Mouse (Mus musculus) CH12.LX (cell line): Measurements from ENCODE around the gene Rer1. TPM values are rescaled to one million over a fixed set of nuclear protein-coding genes. Genes with fewer than 3 reads are reported as not detected.

Experiments used
- DNase-seq: peaks from one replicate; pipeline ENCODE4 v3.0.0-alpha.2; 2013; ENCODE audit errors: extremely low read depth
- H3K27ac ChIP-seq: 2 replicates; pipeline ENCODE4 v1.5.1; 2012; ENCODE audit warnings: low read depth, mild to moderate bottlenecking, control low read depth, moderate library complexity; ENCODE audit not compliant: insufficient read depth
- H3K27me3 ChIP-seq: replicated peaks from 2 replicates; pipeline ENCODE3; 2012; ENCODE audit warnings: inconsistent platforms
- H3K36me3 ChIP-seq, 2 experiments: replicated peaks in 1 of 2; 2 replicates each; pipeline versions ENCODE3 to v1.6.1; 2012; ENCODE audit warnings: inconsistent platforms in 1 of 2, low read length in 1 of 2, mild to moderate bottlenecking in 1 of 2, mixed read lengths in 1 of 2, moderate library complexity in 1 of 2; ENCODE audit not compliant: control insufficient read depth in 1 of 2, insufficient read depth in 1 of 2
- H3K4me1 ChIP-seq, 2 experiments: 2 replicates each; pipeline ENCODE4 v1.6.1; 2012; ENCODE audit warnings: inconsistent platforms in 1 of 2, moderate library complexity in 1 of 2; ENCODE audit not compliant: insufficient read depth in 2 of 2, control insufficient read depth in 1 of 2
- H3K4me2 ChIP-seq: 2 replicates; pipeline ENCODE4 v1.6.1; 2012; ENCODE audit warnings: low read depth, mild to moderate bottlenecking, control low read depth; ENCODE audit not compliant: poor library complexity, insufficient read depth, severe bottlenecking
- H3K4me3 ChIP-seq, 3 experiments: fragments of 150-350 bp in 1 of 3; sonication (generic) in 1 of 3; replicated peaks in 1 of 3; 2 replicates each; pipeline versions ENCODE3 to v1.5.1; 2011 to 2012; ENCODE audit warnings: low read depth in 2 of 3, low read length in 2 of 3, mild to moderate bottlenecking in 2 of 3, moderate library complexity in 2 of 3, control low read depth in 1 of 3, improper control_type of control experiment in 1 of 3, inconsistent platforms in 1 of 3, mixed read lengths in 1 of 3; ENCODE audit not compliant: poor library complexity in 1 of 3
- H3K79me2 ChIP-seq: replicated peaks from 2 replicates; pipeline ENCODE4 v1.6.1; 2012; ENCODE audit warnings: mild to moderate bottlenecking, moderate library complexity; ENCODE audit not compliant: control insufficient read depth, poor library complexity, insufficient read depth, severe bottlenecking; ENCODE audit errors: extremely low read depth
- H3K9ac ChIP-seq: 2 replicates; pipeline ENCODE4 v1.6.1; 2012; ENCODE audit warnings: low read depth, mild to moderate bottlenecking, control low read depth, moderate library complexity; ENCODE audit not compliant: insufficient read depth
- H3K9me3 ChIP-seq: replicated peaks from 2 replicates; pipeline ENCODE3; 2012; ENCODE audit warnings: low read length, inconsistent platforms, mixed read lengths
- BHLHE40 ChIP-seq: IDR thresholded peaks from 2 replicates; pipeline ENCODE4 v1.6.1; 2011; ENCODE audit warnings: mild to moderate bottlenecking, low read depth, low read length, improper control_type of control experiment
- CHD1 ChIP-seq: IDR thresholded peaks from 2 replicates; pipeline ENCODE4 v1.6.1; 2012; ENCODE audit warnings: low read depth, low read length, improper control_type of control experiment, inconsistent platforms
- CHD2 ChIP-seq: IDR thresholded peaks from 2 replicates; pipeline ENCODE4 v1.6.1; 2011; ENCODE audit warnings: low read length, improper control_type of control experiment
- CTCF ChIP-seq, 2 experiments: IDR thresholded peaks in 1 of 2; conservative IDR thresholded peaks in 1 of 2; 2 replicates each; pipeline ENCODE4 v1.5.1; 2011 to 2012; ENCODE audit warnings: low read depth in 2 of 2, low read length in 2 of 2, improper control_type of control experiment in 1 of 2, inconsistent platforms in 1 of 2, mild to moderate bottlenecking in 1 of 2, moderate library complexity in 1 of 2
- E2F4 ChIP-seq: IDR thresholded peaks from 2 replicates; pipeline ENCODE4 v1.6.1; 2011; ENCODE audit warnings: low read depth, low read length, improper control_type of control experiment; ENCODE audit not compliant: insufficient replicate concordance
- ELF1 ChIP-seq: IDR thresholded peaks from 2 replicates; pipeline ENCODE4 v1.6.1; 2014; ENCODE audit warnings: low read depth, mild to moderate bottlenecking, inconsistent platforms, low read length, improper control_type of control experiment
- EP300 ChIP-seq: IDR thresholded peaks from 2 replicates; pipeline ENCODE4 v1.6.1; 2011; ENCODE audit warnings: low read length, improper control_type of control experiment
- ETS1 ChIP-seq: conservative IDR thresholded peaks from 2 replicates; pipeline ENCODE4 v1.6.1; 2012; ENCODE audit warnings: low read depth, mild to moderate bottlenecking, inconsistent platforms, low read length, improper control_type of control experiment, moderate library complexity
- GABPA ChIP-seq: IDR thresholded peaks from 2 replicates; pipeline ENCODE4 v1.6.1; 2012; ENCODE audit warnings: low read depth, low read length, improper control_type of control experiment, inconsistent platforms; ENCODE audit not compliant: insufficient replicate concordance
- HCFC1 ChIP-seq: IDR thresholded peaks from 2 replicates; pipeline ENCODE4 v1.6.1; 2012; ENCODE audit warnings: low read depth, mild to moderate bottlenecking, inconsistent platforms, low read length, improper control_type of control experiment
- IRF4 ChIP-seq: IDR thresholded peaks from 2 replicates; pipeline ENCODE4 v1.6.1; 2014; ENCODE audit warnings: low read depth, mild to moderate bottlenecking, inconsistent platforms, low read length, improper control_type of control experiment
- JUN ChIP-seq: IDR thresholded peaks from 2 replicates; pipeline ENCODE4 v1.6.1; 2011; ENCODE audit warnings: low read depth, mild to moderate bottlenecking, low read length, improper control_type of control experiment, moderate library complexity; ENCODE audit not compliant: insufficient read depth
- JUND ChIP-seq: conservative IDR thresholded peaks from 2 replicates; pipeline ENCODE4 v1.6.1; 2011; ENCODE audit warnings: low read depth, low read length, improper control_type of control experiment
- KAT2A ChIP-seq: IDR thresholded peaks from 2 replicates; pipeline ENCODE4 v1.6.1; 2012; ENCODE audit warnings: low read length, improper control_type of control experiment, inconsistent platforms; ENCODE audit not compliant: insufficient replicate concordance
- MAFK ChIP-seq: IDR thresholded peaks from 2 replicates; pipeline ENCODE4 v1.6.1; 2011; ENCODE audit warnings: low read length, improper control_type of control experiment; ENCODE audit not compliant: insufficient replicate concordance
- MAX ChIP-seq: IDR thresholded peaks from 2 replicates; pipeline ENCODE4 v1.6.1; 2011; ENCODE audit warnings: low read length, improper control_type of control experiment
- MAZ ChIP-seq: IDR thresholded peaks from 2 replicates; pipeline ENCODE4 v1.6.1; 2012; ENCODE audit warnings: low read depth, mild to moderate bottlenecking, inconsistent platforms, low read length, improper control_type of control experiment, moderate library complexity
- MEF2A ChIP-seq: IDR thresholded peaks from 2 replicates; pipeline ENCODE4 v1.6.1; 2014; ENCODE audit warnings: low read depth, mild to moderate bottlenecking, inconsistent platforms, low read length, improper control_type of control experiment, borderline replicate concordance
- MXI1 ChIP-seq: IDR thresholded peaks from 2 replicates; pipeline ENCODE4 v1.6.1; 2011; ENCODE audit warnings: mild to moderate bottlenecking, low read depth, low read length, improper control_type of control experiment
- MYC ChIP-seq: IDR thresholded peaks from 2 replicates; pipeline ENCODE4 v1.6.1; 2011; ENCODE audit warnings: low read depth, mild to moderate bottlenecking, improper control_type of control experiment, low read length
- NELFE ChIP-seq: IDR thresholded peaks from 2 replicates; pipeline ENCODE4 v1.6.1; 2011; ENCODE audit warnings: low read depth, low read length, improper control_type of control experiment
- NRF1 ChIP-seq: IDR thresholded peaks from 2 replicates; pipeline ENCODE4 v1.6.1; 2014; ENCODE audit warnings: low read depth, mild to moderate bottlenecking, inconsistent platforms, low read length, improper control_type of control experiment, moderate library complexity
- PAX5 ChIP-seq: IDR thresholded peaks from 2 replicates; pipeline ENCODE4 v1.6.1; 2012; ENCODE audit warnings: low read length, inconsistent platforms, mixed read lengths
- POLR2A ChIP-seq: IDR thresholded peaks from 2 replicates; pipeline ENCODE4 v1.6.1; 2011; ENCODE audit warnings: low read depth, mild to moderate bottlenecking, improper control_type of control experiment, low read length
- POLR2AphosphoS2 ChIP-seq: IDR thresholded peaks from 2 replicates; pipeline ENCODE4 v1.6.1; 2011; ENCODE audit warnings: low read depth, low read length, improper control_type of control experiment
- RAD21 ChIP-seq: IDR thresholded peaks from 2 replicates; pipeline ENCODE4 v1.6.1; 2011; ENCODE audit warnings: low read depth, mild to moderate bottlenecking, low read length, improper control_type of control experiment, moderate library complexity
- RCOR1 ChIP-seq: conservative IDR thresholded peaks from 2 replicates; pipeline ENCODE4 v1.6.1; 2012; ENCODE audit warnings: low read depth, mild to moderate bottlenecking, inconsistent platforms, low read length, improper control_type of control experiment
- SIN3A ChIP-seq: IDR thresholded peaks from 2 replicates; pipeline ENCODE4 v1.6.1; 2012; ENCODE audit warnings: low read length, improper control_type of control experiment, inconsistent platforms
- SMC3 ChIP-seq: IDR thresholded peaks from 2 replicates; pipeline ENCODE4 v1.6.1; 2011; ENCODE audit warnings: low read depth, low read length, improper control_type of control experiment
- TBP ChIP-seq: conservative IDR thresholded peaks from 2 replicates; pipeline ENCODE4 v1.6.1; 2011; ENCODE audit warnings: low read depth, low read length, improper control_type of control experiment
- TCF12 ChIP-seq: IDR thresholded peaks from 2 replicates; pipeline ENCODE4 v1.6.1; 2014; ENCODE audit warnings: low read depth, mild to moderate bottlenecking, inconsistent platforms, low read length, improper control_type of control experiment
- UBTF ChIP-seq: IDR thresholded peaks from 2 replicates; pipeline ENCODE4 v1.6.1; 2012; ENCODE audit warnings: low read depth, mild to moderate bottlenecking, inconsistent platforms, low read length, improper control_type of control experiment, moderate library complexity
- USF1 ChIP-seq: IDR thresholded peaks from 2 replicates; pipeline ENCODE4 v1.6.1; 2014; ENCODE audit warnings: low read depth, mild to moderate bottlenecking, inconsistent platforms, low read length, improper control_type of control experiment
- USF2 ChIP-seq: conservative IDR thresholded peaks from 2 replicates; pipeline ENCODE4 v1.6.1; 2011; ENCODE audit warnings: low read depth, low read length, improper control_type of control experiment
- ZC3H11A ChIP-seq: IDR thresholded peaks from 2 replicates; pipeline ENCODE4 v1.6.1; 2012; ENCODE audit warnings: low read depth, mild to moderate bottlenecking, inconsistent platforms, low read length, improper control_type of control experiment
- ZKSCAN1 ChIP-seq: IDR thresholded peaks from 2 replicates; pipeline ENCODE4 v1.6.1; 2012; ENCODE audit warnings: low read depth, inconsistent platforms, low read length, improper control_type of control experiment, borderline replicate concordance
- ZMIZ1 ChIP-seq: IDR thresholded peaks from 2 replicates; pipeline ENCODE4 v1.6.1; 2012; ENCODE audit warnings: low read depth, mild to moderate bottlenecking, inconsistent platforms, low read length, improper control_type of control experiment
- ZNF384 ChIP-seq: IDR thresholded peaks from 2 replicates; pipeline ENCODE4 v1.6.1; 2012; ENCODE audit warnings: low read depth, low read length, improper control_type of control experiment, inconsistent platforms
- dilution Hi-C: fragments of 300-500 bp; cut with MboI; formaldehyde crosslinking; loops from 2 replicates; pipeline ENCODE4 v1.14.3; 2020; ENCODE audit warnings: low sequenced_read_pairs; ENCODE audit not compliant: extremely low pct_unique_long_range_greater_than_20kb, extremely low pct_ligation_motif_present
- in situ Hi-C: fragments of 300-500 bp; cut with MboI; formaldehyde crosslinking; loops from 3 replicates; pipeline ENCODE4 v1.14.3; 2019; ENCODE audit warnings: low sequenced_read_pairs, low pct_ligation_motif_present, low pct_unique_long_range_greater_than_20kb, mixed read lengths
- polyA plus RNA-seq: library from polyadenylated mRNA; unstranded; fragments of >175 nt; gene quantifications from 2 replicates; pipeline ENCODE4 v1.2.1, GENCODE M21; 2012; ENCODE audit warnings: low read depth; ENCODE audit not compliant: insufficient read length
- total RNA-seq, 2 experiments: library from RNA; depleted of rRNA; stranded (reverse); fragments of 300-350 nt in 1 of 2; fragments of >200 nt in 1 of 2; gene quantifications; 2 replicates each; pipeline ENCODE4 v1.2.3; 2012 to 2014

Gene Rer1
- total RNA-seq (2012; rRNA removed) (126 and 138 TPM in 2 replicates), total RNA-seq (2014; rRNA removed) (221 and 232 TPM in 2 replicates), polyA plus RNA-seq (123 and 135 TPM in 2 replicates)

DNA sequence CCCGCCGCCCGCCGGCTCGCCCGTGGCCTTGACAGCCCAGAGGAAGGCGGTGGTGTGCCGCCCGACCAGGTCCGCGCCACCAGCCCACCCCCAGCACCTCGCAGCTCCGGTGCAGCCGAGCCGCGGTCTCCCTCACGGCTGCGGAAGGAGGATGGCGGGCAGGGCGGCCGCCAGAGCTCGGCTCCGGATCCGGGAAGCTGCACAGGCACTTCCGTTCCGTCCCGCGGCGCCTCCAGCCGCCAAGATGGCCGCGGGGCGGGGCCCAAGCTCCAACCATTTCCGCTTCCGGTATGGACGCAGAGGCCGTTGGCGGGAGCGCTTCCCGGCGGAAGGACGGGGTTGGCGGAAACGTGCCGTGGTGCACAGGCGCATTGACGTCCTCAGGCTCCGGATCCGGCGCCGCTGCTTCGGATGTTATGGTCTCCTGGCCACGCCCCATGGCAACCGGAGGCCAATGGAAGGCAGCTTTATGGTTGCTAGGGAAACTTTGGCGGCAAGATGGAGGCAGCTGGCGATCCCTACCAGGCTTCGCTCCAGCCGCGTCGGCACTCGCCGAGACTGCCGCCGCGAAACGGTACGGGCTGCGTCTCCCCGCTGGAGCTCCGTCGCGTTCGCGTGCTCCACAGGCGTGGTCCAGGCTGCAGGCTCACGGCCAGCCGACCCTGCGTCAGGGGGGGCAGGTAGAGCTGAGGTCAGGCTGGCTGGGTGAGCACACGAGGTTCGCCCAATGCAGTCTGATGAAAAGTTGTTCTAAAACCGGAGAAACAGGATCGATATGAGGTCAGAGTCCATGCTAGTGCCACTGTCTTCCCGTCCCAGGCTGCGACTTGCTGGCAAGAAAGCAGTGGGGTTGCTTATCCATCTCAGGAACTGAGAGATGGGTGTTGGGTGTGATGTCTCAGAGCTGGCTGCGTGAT, at the start of gene Rer1, which contains the start of gene Morn1:
Gene Rer1, minus strand, starts transcription at position 275 of the 917 bp plus-strand sequence.
Gene Morn1, plus strand, starts transcription at position 470 of the 917 bp plus-strand sequence.
- H3K79me2 ChIP-seq = peaks cover 45% of the 10 kb centered on the region
- peak; percentile 99 for DNase-seq
- H3K27me3 ChIP-seq = no peaks in the 10 kb centered on the region
- no peaks in the 10 kb centered on the region for H3K9me3 ChIP-seq
- H3K27ac ChIP-seq = peak within 1 kb of the TSS; percentile 64
- H3K36me3 ChIP-seq = peaks cover 14 to 36% of the 10 kb centered on the region in 2 experiments
- in situ Hi-C loops = no loop called here
- dilution Hi-C loops = no loop called here
- peak within 1 kb of the TSS; percentile 82 for H3K4me2 ChIP-seq
- peaks cover 26 to 65% of the 10 kb centered on the region in 2 experiments for H3K4me1 ChIP-seq
- H3K9ac ChIP-seq = peak within 1 kb of the TSS; percentile 83
- H3K4me3 ChIP-seq = peak within 1 kb of the TSS; percentile 91 to 99 (median 97)
- TF ChIP-seq E2F4 = peak; percentile 94; the same call in 1 of the 2 replicates
- no peak for TF ChIP-seq MAZ
- no peak for TF ChIP-seq RCOR1
- no peak; the same call in 1 of the 2 replicates for TF ChIP-seq MEF2A
- peak; percentile 85; the same call in 1 of the 2 replicates for TF ChIP-seq KAT2A
- peak; percentile 67 for TF ChIP-seq TCF12
- no peak for TF ChIP-seq CTCF (conservative IDR thresholded peaks at IDR 0.05 in 1 of 2, IDR thresholded peaks at IDR 0.05 in 1 of 2; ENCODE audit: low read depth in 2 of 2, low read length in 2 of 2)
- peak; percentile 89 for TF ChIP-seq BHLHE40
- peak; percentile 78 for TF ChIP-seq CHD2
- TF ChIP-seq JUN = no peak
- TF ChIP-seq ZNF384 = no peak
- peak; percentile 68 for TF ChIP-seq MAX
- TF ChIP-seq PAX5 = no peak
- TF ChIP-seq ZMIZ1 = no peak
- TF ChIP-seq MYC = no peak; the same call in 1 of the 2 replicates
- no peak for TF ChIP-seq ETS1
- TF ChIP-seq USF2 = no peak
- no peak for TF ChIP-seq JUND
- peak; percentile 74 for TF ChIP-seq UBTF
- peak; percentile 97 for TF ChIP-seq NRF1
- no peak for TF ChIP-seq POLR2AphosphoS2
- TF ChIP-seq SIN3A = peak; percentile 100
- TF ChIP-seq RAD21 = no peak
- TF ChIP-seq ELF1 = peak; percentile 98
- no peak for TF ChIP-seq SMC3
- TF ChIP-seq ZC3H11A = no peak
- TF ChIP-seq CHD1 = no peak
- 0 out of 2 replicates have a peak, but pooled peaks have one; percentile 39 for TF ChIP-seq TBP
- peak; percentile 96 for TF ChIP-seq MXI1
- TF ChIP-seq MAFK = no peak
- TF ChIP-seq ZKSCAN1 = no peak
- no peak for TF ChIP-seq EP300
- no peak for TF ChIP-seq USF1
- TF ChIP-seq NELFE = peak; percentile 57; the same call in 1 of the 2 replicates
- TF ChIP-seq POLR2A = peak; percentile 83
- no peak; the same call in 1 of the 2 replicates for TF ChIP-seq GABPA
- TF ChIP-seq IRF4 = peak; percentile 56; the same call in 1 of the 2 replicates
- TF ChIP-seq HCFC1 = peak; percentile 90
- TF ChIP-seq, all 38 proteins: peak for 16
